Mouse (Mus musculus): Measurements from ENCODE around the gene Ezr.

Ezr gene

DNA sequence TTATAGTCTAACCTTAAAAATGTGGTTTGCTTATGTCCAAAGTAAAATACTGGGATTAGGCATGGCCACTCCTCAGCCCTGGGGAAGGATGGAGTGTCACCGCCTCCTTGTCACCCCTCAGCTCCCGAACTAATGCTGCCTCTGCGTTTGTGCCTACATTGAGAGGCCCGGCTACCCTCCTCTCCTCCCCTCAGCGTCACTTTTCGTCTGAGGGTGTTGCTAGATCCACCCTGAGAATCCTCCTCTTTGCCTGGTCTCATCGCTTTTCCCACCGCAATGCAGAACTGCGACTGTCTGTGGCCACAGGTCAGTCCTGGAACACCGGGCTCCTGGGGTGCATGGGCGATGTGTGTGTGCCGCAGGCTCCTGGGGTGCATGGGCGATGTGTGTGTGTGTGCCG is 37.7 kb downstream of the Ezr start:
- in situ Hi-C loops (cut with MseI, MboI): no loop called here

DNA sequence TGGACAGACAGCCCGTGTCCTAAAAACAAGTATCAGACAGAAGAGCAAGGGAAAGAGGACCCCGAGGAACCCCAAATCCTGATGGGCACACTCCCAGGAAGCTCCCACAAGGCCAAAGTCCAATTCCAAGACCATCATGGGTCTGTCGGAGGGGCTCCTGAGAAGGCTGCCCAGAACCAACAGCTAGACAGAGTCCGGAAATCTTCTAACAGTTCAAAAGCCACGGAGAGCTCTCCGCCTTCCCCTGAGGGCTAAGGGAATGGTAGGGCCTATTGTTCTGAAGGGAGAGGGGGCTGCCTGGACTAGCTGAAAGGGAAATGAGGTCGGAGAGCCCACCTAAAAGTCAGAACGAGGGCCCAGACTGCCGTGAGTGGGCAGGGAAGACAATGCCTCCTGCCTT is 38.2 kb downstream of the Ezr start:
- in situ Hi-C loops (cut with MseI, MboI): no loop called here

DNA sequence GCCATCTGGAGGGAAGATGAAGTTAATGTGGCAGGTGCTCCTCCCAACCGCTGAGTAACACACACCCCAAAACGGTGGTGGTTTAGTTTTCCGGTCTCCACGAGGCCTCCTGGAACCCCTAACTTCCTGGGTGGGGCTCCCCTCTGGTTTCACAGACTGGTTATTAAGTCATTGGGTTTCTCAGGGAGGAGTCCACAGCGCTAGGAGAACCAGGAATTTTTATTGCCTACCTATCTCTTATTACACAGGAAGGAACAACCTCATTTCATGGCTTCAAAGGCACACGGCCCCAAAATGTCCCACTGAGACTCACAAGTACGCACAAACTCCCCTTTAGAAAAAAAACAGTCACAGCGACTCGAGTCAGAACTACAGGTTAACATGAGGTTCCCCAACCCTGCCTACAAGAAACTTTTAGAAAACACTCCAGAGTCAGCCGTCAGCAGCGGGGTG is 38.8 kb downstream of the Ezr start:
- in situ Hi-C loops (cut with MseI, MboI): no loop called here

DNA sequence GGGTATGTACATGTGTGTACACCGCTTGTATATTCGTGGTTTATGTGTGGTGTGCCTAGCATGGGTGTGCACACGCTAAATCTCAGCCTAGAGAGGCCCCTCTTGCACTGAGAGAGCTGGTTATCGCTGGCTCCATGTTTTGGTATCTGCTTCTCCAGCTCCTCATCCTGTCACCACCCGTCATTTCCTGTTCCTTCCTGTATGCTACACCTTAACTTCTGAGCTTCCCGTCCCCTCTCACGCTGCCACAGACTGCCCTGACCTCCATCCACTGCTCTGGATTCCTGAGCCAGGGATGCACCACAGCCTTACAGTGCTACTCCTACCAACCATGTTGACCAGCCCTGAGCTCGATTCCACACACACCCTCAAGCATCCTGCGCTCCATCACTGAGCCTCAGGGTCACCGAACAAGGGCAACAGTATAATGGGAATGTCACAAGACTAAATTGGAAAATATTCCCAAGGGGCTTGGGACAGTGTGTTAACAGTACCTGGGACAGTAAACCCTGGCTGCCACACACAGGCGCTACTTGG is 39.5 kb downstream of the Ezr start:
- in situ Hi-C loops (cut with MseI, MboI): no loop called here

DNA sequence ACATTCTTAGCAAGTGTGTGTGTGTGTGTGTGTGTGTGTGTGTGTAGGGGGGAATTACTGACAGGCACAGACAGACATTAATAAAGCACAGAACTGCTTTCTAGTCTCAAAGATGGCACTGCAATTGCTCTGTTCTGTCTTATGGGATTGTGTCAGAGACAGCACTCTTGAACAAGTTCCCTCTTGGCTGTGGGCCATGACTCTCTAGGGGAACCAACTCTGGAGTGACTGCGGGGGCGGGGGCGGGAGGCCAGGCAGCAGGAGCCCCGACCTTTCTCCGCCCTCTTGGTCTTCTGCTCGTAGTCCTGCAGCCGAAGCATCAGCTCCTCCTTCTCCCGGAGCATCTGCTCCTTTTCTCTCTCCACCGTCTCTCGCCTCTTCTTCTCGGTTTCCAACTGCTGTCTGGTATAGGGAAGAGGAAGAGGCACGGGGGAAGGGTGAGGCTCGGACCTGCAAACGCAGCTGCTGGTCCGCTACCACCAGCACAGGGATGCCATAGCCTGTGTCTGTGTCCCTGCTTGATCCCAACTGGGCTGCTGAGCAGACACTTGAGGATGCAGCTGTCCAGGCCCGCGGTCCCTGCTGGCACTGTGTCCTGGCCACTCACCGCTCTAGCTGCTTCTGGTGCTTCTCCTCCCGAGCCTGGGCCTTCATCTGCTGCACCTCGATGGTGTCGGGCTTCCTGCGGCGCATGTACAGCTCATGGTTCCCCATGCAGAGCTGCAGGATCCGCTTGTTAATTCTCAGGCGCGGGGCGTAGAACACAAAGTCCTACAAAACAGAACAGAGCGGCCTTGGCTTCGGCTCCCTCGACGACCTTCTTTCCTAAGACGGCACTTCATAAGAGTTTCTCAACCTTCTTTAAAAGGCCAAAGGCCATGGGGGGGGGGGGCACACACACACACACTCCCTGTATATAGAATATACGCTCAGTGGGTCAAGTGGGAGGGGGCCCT is 40.2 kb downstream of the Ezr start:
- in situ Hi-C loops (cut with MseI, MboI): no loop called here

DNA sequence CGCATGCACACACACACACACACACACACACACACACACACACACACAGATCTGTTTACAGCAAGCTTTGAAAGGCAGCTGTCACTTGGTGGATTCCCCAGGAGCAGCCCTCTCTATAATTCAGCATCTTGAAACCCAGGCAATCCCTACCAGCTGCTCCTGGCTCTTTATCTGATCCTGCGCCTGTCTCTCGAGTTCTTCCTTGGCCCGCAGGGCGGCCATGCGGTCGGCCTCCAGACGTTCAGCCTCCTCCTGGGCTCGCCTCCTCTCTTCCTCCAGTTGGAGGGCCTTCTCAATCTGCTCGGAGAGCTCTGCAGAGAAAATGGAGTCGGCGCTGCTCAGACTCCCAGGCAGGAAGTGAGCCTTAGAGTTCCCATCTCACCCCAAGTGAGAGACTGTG is 41.3 kb downstream of the Ezr start:
- in situ Hi-C loops (cut with MseI, MboI): no loop called here

DNA sequence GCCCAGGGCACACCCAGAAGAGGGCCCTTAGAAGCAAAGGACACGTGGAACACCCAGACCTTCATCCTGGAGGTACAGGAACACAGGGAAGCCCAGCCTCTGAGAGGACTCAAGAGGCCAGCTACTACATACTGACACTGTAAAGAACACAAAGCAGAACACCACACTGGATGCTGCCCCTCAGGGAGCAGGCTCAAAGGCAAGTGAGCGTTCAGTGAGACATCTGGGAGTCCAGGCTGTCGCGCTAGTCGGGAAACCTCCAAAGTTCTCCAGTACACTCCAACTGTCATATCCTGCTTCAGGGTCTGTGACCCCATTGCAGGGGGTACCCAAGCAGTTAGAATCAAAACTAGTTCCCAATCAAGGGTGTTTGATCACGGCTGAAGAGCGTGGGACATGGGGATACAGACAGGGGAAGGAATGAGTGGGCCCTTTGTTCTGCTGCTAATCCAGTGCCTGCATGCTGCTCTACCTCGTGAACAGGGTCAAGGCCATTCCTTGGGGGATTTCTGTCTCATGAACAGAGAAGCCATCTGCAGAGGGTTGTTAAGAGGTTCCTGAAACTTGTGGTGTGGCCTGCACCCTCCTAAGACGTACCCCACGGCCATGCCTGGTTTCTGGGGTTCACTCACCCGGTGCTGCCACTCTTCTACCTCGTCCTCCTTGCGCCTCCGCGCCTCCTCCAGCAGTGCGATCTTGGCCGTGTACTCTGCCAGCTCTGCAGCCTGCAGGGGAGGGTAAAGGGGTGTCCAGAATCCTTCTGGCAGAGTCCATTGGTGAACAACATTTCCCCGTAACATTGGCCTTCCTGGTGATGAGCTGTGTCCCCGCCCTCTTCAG is 42.0 kb downstream of the Ezr start:
- in situ Hi-C loops (cut with MseI, MboI): no loop called here

DNA sequence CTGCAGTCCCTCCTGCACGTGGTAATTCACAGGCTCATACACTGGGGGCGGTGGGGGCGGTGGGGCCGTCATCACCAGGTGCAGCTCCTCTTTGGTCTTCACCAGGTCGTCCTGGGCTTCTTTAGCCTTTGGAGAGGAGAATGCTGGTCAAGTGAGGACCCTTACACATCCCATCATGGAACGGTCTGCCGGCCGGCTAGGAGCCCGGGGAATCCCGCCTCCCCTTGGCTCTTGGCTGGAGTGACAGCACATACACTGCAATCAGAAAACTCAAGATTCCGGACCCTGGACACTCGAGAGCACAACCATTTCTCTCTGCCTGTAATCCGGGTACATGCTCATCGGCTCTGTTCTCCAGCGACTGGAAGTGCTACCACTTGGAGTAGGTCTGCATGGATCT is 42.8 kb downstream of the Ezr start:
- in situ Hi-C loops (cut with MseI, MboI): no loop called here

DNA sequence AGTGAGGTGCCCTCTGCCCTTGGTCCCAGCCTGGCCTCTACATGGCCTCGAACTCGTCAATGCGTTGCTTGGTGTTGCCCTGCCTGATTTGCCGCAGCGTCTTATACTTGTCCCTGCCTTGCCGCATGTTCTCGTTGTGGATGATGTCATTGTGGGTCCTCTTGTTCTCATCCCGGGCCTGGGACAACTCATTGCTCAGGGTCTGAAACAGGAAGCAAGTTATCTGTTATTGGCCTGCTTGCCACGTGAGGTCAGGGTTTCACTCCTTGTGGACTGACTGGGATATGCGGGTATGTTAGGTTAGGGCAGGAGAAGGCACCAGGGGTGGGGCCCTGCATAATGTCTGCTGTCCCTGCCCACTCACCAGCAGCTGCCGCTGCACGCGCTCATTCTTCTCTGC is 43.3 kb downstream of the Ezr start:
- in situ Hi-C loops (cut with MseI, MboI): no loop called here

DNA sequence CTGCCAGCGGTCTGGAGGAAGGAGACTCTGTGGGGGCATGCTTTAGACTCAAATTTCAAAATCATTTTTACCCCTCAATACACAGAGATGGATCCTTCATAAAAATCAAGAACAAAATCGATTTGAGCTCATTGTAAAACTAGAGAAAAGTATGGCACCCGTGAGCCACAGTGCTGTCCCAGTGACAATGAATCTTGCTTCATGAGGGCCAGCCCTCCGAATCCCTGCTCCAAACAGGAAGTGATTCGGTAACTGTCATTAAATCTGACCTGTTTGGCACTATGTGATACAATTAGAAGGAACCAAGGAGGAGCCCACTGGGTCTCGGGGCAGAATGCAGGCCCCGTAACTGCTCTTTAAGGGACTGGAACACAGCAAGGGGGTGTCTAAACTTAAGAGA is 43.7 kb downstream of the Ezr start:
- in situ Hi-C loops (cut with MseI, MboI): no loop called here

DNA sequence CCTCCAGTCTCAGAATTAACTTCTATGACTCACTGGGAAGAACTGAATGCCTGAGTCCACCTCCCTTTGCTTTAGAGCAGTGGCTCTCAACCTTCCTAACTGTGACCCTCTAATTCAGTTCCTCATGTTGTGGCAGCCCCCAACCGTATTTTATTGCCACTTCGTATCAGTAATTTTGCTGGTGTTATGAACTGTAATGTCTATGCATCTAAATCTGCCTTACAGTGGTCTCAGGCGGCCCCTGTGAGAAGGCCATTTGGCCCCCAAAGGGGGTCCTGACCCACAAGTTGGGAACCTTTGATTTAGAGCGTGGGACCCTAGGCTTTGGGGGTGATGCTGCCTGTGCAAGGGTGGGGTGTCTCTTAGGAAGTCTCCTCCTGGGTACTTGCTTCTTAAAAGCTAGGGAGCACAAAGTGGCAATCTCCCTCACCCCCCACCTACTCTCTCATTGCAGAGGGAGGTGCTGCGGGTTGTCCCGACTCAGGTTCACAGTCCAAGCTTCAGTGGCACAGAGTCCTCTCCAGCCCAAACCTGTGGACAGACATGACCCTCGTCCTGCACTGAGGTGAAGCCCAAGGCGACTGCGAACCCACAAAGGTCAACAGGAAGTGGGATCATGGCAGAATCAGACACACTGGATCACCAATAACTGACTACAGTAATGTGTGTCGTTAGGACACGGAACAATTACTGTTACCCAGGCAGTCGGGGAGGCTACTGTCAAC is 45.1 kb downstream of the Ezr start:
- in situ Hi-C loops (cut with MseI, MboI): no loop called here

DNA sequence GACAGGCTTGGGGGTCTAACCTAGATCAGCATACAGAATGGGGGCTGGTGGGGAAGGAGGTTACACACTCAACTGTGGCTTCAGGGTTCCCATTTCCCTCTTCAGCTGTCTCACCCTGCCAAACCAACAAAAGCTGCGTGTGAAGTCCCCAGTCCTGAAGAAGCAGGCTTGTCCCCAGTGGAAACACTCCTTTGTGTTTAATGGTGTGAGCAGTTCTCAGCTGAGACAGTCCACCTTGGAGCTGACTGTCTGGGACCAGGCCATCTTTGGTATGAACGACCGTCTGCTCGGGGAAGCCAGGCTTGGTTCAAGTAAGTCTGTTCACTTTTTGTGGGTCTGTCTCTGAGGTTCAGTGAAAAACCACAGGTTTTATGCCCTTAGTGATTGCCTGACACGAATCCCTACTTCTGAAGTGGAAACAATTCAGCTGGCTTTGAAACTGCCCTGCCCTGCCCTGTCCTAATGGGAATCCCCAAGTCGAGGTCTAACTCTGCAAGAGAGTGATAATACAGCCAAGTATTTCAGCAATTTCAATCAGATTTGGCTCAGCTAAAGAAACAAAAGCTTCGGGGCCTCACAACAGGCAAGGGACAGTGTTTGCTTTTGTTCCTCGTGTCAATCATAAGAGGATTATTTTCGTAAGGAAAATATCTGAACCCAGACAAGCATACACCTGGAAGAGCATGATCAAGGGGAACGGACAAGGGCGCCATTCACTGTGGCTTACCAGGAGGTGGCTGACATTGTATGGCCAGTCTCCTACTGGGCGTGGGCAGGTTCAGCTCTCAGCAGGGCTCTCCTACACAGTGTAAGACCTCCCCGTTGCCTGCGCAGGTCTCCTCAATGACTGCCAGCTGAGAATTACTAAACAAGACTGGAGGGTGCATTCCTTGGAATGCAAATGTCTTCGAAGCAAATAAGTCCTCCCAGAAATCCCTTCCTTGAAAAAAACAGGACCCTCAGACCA is 46.0 kb downstream of the Ezr start:
- in situ Hi-C loops (cut with MseI, MboI): no loop called here

DNA sequence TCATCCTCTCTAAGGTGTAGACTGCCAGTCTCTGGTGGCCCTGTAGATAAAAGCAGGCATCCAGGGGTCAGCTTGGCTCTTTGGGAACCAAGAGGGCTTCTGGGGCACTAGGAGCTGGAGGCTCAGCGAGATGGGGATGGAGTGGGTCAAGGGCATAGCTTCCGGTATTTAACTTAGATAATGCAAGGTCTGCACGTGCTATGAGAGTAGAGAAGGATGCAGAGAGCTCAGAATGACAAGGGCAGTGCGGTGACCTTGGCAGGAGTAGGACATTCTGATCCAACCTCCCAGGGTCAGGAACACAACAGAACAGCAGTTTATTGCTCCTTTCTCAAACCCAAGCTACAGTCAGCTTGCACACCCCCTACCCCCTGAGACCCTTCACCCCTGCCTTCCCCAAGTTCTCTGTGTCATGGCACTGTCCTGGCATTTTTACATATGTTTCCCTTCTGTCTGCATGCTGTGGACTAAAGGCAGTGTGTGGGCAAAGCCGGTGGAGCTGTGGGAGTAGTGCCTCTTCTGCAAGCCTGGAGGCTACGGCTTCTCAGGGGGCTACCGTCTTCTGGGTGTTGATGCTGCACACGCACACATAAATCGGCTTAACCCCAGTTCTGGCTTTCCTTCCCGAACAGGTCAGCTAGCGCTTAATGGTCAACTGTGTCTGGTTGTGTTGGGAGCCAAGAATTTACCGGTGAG is 47.7 kb downstream of the Ezr start:
- in situ Hi-C loops (cut with MseI, MboI): no loop called here

DNA sequence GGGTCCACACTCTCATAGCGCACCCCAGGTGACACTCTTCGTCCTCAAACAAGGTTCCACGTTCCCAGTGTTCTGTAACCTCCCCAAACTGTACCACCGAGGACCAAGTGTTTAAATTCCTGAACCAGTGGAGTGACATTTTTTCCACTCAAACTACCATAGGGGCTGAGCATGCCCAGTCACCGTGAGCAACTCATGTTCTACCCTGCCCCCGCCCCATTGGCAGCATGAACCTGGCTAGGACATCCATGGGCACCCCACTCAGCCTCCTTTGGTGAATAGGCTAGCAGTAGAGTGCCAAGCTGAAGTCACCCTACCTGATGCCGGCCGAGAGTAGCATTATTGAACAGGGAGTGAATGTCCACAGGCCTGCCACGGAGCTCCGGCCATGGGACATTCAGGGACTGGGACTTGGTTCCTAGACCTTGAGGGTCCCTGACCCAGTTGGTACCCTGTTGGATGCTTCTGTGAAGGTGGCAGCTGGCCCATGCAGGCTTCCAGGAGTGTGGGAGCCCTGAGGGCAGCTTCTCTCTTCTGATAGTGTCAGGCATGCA is 49.2 kb downstream of the Ezr start:
- in situ Hi-C loops (cut with MseI, MboI): no loop called here

DNA sequence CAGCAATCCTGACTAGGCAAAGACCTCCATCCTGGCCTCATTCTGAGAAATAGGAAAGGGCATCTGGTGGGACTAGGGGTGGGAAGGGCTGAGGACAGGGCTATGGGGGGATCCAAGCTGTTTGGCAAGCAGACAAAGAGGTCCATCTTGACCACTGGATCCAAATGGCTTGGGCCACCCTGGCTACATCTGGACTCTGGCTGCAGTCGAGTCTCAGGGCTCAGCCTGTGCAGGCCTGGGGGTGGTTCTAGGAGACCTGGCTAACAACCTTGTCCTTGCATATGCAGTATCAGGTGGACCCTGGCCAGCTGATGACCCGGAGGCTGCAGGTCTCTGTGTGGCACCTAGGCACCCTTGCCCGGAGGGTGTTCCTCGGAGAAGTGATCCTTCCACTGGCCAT is 49.9 kb downstream of the Ezr start:
- in situ Hi-C loops (cut with MseI, MboI): no loop called here

DNA sequence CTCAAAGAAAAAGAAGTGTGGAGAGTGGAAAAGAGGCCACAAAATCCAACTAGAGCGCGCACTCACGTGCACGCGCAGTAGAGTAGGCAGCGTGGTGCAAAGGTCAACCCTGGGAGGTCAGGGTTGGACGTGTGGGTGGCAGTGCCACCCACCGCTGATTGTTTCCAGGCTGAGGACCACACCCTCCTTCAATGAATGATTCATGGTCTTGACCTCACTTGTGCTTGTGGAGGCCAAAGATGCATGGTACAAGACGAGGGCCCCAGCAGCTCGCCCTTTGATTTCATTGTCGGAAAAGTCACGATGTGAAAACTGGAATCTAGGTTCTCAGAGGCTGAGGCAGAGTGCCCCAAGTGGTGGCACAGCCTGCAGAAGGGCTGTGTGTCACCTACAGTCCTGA is 51.0 kb downstream of the Ezr start:
- in situ Hi-C loops (cut with MseI, MboI): no loop called here

DNA sequence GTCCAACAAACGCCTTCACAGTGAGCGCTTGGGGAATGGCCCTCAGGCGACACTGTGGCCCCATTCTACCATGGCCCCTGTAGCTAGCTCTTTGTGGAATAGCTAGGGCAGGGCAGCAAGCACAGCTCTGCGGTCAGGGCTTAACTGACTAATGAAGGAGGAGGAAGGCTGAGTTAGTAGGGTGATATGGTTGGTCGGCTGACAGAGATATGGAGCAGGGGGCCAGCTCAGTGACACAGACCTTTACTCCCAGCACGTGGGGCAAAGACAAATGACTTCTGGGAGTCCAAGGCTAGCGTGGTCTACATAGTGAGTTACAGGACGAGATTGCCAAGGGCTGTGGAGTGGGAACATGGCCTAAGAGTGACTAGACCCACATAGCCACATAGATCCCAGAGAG is 51.5 kb downstream of the Ezr start:
- in situ Hi-C loops (cut with MseI, MboI): no loop called here

DNA sequence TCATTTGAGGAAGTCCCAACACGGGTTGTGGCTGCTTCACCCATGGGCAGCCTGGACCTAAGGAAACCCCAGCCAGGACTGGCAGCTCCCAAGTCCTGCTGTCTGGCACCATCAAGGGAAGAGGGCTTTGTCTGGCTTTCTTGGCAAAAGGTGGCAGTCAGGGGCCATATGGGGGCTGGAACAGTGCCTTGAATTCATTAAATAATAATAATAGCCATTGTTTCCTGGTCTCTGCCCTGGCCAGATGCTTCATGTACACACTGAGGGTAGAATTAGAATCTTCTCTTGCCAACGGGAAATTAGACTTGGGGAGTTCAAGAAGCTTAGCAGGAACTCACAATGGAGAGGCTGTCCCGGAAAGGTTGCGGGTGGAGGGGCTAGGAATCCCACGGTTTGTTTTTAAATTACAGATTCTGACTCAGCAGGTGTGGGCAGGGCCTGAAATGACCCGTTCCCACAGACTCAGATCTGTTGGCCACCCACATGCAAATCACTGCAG is 53.3 kb downstream of the Ezr start:
- in situ Hi-C loops (cut with MseI, MboI): no loop called here

DNA sequence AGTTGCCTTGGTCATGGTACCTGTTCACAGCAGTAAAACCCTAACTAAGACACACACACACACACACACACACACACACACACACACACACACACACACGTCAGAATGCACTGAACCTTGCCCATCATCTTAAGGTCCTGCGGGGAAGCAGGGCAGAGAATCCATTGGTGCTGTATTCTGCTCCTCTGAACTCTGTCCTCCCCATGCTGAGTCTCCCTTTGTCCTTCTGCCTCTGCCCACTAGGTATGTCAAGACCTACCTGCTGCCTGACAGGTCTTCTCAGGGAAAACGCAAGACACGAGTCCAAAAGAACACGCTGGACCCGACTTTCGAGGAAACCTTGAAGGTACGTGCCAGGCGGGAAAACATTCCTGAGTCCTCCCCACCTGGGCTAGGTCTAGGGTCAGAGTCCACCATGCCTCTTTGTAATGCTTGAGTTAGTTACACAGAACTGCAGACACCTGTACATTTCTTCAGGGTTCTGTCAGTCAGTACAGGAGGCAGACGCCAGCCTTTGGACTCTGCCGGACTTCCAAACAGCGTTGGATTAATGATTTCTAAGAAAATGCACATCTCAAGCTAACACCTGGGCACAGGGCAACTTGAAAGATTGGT is 54.5 kb downstream of the Ezr start:
- in situ Hi-C loops (cut with MseI, MboI): no loop called here

Data from mouse trophoblast stem cell (cell line).